ENCODE assay signal across 20 mouse cellular contexts in genomic region chr8:71276166-71276565, GRCm38 (mm10). TPM values are rescaled to one million over a fixed set of nuclear protein-coding genes. Genes with fewer than 3 reads are reported as not detected.
DNase-seq lines count a peak whose midpoint lies in the region; ATAC-seq and TF ChIP-seq lines count a peak whose summit lies in the region.
"Had no signal": no experiment of that assay in that cellular context is flagged by ENCODE, and none has a peak within 500 bp of the region (broad histone marks: within the 10 kb centered on the region; RNA-seq: fewer than 3 reads in every experiment).

No protein-coding gene starts in this region.

- H3K36me3 ChIP-seq in midbrain, embryonic 16.5 days (ENCODE audit: control insufficient read depth, insufficient read depth, low read length), result peaks cover 2% of the 10 kb centered on the region; the same call in 1 of the 2 replicates
- H3K36me3 ChIP-seq: forebrain, embryonic 12.5 days; hindbrain, embryonic 12.5 days had no signal

- no peaks in the 10 kb centered on the region for H3K9me3 ChIP-seq in midbrain, embryonic 16.5 days (replicated peaks; ENCODE audit: control insufficient read depth, low read length, poor library complexity, severe bottlenecking)
- H3K9me3 ChIP-seq: embryonic facial prominence, embryonic 12.5 days; forebrain, embryonic 12.5 days; hindbrain, embryonic 12.5 days had no signal

- H3K27me3 ChIP-seq in midbrain, embryonic 16.5 days (ENCODE audit: control insufficient read depth, insufficient read depth, low read depth, low read length), result no peaks in the 10 kb centered on the region
- H3K27me3 ChIP-seq: CH12.LX; embryonic facial prominence, embryonic 12.5 days; forebrain, embryonic 12.5 days; hindbrain, embryonic 12.5 days had no signal

- ATAC-seq in midbrain, embryonic 16.5 days, result no peak
- ATAC-seq: forebrain, embryonic 16.5 days; hindbrain, embryonic 16.5 days had no signal

- H3K4me2 ChIP-seq in midbrain, embryonic 16.5 days (ENCODE audit: low read length), result no peak overlapping the region
- H3K4me2 ChIP-seq: embryonic facial prominence, embryonic 12.5 days; forebrain, embryonic 12.5 days; heart, embryonic 11.5 days; hindbrain, embryonic 12.5 days had no signal

- H3K4me3 ChIP-seq in layer of hippocampus, adult 2 months, result no peak overlapping the region
- H3K4me3 ChIP-seq in midbrain, embryonic 16.5 days (ENCODE audit: low read depth, low read length), result no peak overlapping the region
- H3K4me3 ChIP-seq: embryonic facial prominence, embryonic 12.5 days; forebrain, embryonic 12.5 days; hindbrain, embryonic 12.5 days had no signal

- WGBS in midbrain, embryonic 16.5 days, result 92% methylated on average over 3 of the region's 3 CpGs

- TF ChIP-seq CTCF in layer of hippocampus, adult 2 months (conservative IDR thresholded peaks at IDR 0.05), result no peak

- peak overlapping the region; percentile 39; the same call in 1 of the 2 replicates for H3K27ac ChIP-seq in layer of hippocampus, adult 2 months
- H3K27ac ChIP-seq in midbrain, embryonic 16.5 days (ENCODE audit: low read length), result no peak overlapping the region
- H3K27ac ChIP-seq: embryonic facial prominence, embryonic 12.5 days; forebrain, embryonic 12.5 days; hindbrain, embryonic 12.5 days had no signal

- no peak for DNase-seq in layer of hippocampus, adult 2 months (ENCODE audit: low spot score in 2 of 2)
- DNase-seq in layer of hippocampus, adult 11-12 months (ENCODE audit: low spot score), result no peak
- peak; percentile 88 for DNase-seq in 3T3-L1 (ENCODE audit: low read depth, low spot score)
- peak; percentile 80 for DNase-seq in NIH3T3 (ENCODE audit: low read depth)
- no peak for DNase-seq in B cell, adult 2 months
- DNase-seq: adrenal gland, postnatal 10 days; cerebellum, adult 11-12 months; cerebellum, adult 9-10 months; cerebellum, postnatal 25 days; gastrocnemius, postnatal 10 days; heart, adult 18-20 months; heart, postnatal 4 days had no signal

- H3K4me1 ChIP-seq in midbrain, embryonic 16.5 days (ENCODE audit: control insufficient read depth, insufficient read depth, low read length), result peaks cover 18% of the 10 kb centered on the region

- H3K9ac ChIP-seq in midbrain, embryonic 16.5 days (ENCODE audit: low read depth, low read length), result no peak overlapping the region
- H3K9ac ChIP-seq: embryonic facial prominence, embryonic 12.5 days; forebrain, embryonic 12.5 days; hindbrain, embryonic 12.5 days had no signal

RNA-seq across cellular contexts. Expression of gene Haus8, which starts 3.4 kb away (rescaled TPM):
- 1 to 10 TPM; 7.0 to 9.4 TPM for total RNA-seq in layer of hippocampus, adult 2 months (2021)
- 65.7 and 67.9 TPM in 2 replicates for polyA plus RNA-seq in midbrain, embryonic 16.5 days (2015; fragmentation: Nextera tagmentation; extraction: Ambion mirVana)

RNA-seq across cellular contexts. Expression of gene Myo9b, which starts 3.7 kb away (rescaled TPM):
- 10 to 100 TPM; 33.7 to 33.8 TPM for total RNA-seq in layer of hippocampus, adult 2 months (2021)
- 15.5 and 17.2 TPM in 2 replicates for polyA plus RNA-seq in midbrain, embryonic 16.5 days (2015; fragmentation: Nextera tagmentation; extraction: Ambion mirVana)

Comparison
In these comparisons a context has a peak if more than half of its experiments do, and no peak if none do; other contexts are left out.
1. DNase-seq: peak in 3T3-L1 (single experiment) and NIH3T3 (single experiment); none in layer of hippocampus, adult 2 months (0 of 2), layer of hippocampus, adult 11-12 months (single experiment) and B cell, adult 2 months (0 of 2).